Mouse (Mus musculus) forelimb bud, embryonic 11.5 days (tissue): ENCODE results near the gene Myo1f.

ENCODE experiments used
- DNase-seq: peaks from one replicate; pipeline ENCODE4 v3.0.0-alpha.2; 2012; ENCODE audit warnings: low read depth, low spot score

Myo1f gene

DNA sequence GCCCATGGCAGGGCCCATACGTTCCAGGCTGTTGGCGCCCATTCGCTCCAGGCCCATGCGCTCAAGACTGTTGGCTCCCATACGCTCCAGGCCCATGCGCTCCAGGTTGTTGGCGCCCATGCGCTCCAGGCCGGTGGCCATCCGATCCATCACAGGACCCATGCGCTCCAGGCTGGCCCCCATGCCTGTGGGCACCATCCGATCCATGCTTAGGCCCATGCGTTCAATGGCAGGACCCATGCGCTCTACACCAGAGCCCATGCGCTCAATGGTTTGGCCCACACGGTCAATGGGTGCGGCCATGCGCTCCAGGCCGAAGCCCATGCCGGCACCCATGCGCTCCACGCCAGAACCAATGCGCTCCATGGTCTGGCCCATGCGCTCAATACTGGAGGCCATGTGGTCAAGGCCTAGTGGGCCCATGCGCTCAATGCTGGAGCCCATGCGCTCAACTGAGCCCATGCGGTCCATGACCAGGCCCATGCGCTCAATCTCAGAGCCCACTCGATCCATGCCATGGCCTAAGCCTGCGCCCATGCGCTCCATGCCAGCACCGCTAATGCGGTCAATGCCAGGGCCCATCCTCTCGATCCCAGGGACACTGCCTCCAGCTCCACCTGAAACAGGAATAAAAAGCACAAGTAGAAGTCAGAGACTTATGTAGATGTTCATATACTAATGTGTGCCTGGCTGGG lies 94.4 kb downstream of the Myo1f start:
- DNase-seq = no peak
